Mouse (Mus musculus): ENCODE measurements around the gene Ift172. TPM values are rescaled to one million over a fixed set of nuclear protein-coding genes. Genes with fewer than 3 reads are reported as not detected.

The Ift172 gene
- polyA plus RNA-seq, 1 experiment from 2014 or later = 17.4 TPM

- Histone ChIP-seq H3K36me3 (ENCODE audit: insufficient read depth, low read length) (peaks cover 18% of the 10 kb centered on the region; the same call in 1 of the 2 replicates), H3K4me3 (replicated peaks; ENCODE audit: low read depth, low read length) (no peak overlapping the region), H3K4me2 (ENCODE audit: low read length) (no peak overlapping the region), H3K9me3 (replicated peaks; ENCODE audit: low read length) (no peaks in the 10 kb centered on the region), H3K27ac (no peak overlapping the region), H3K4me1 (replicated peaks; ENCODE audit: insufficient read depth, low read length) (no peaks in the 10 kb centered on the region), H3K27me3 (ENCODE audit: insufficient read depth, low read length) (no peaks in the 10 kb centered on the region), H3K9ac (ENCODE audit: low read depth, low read length) (no peak overlapping the region)
- WGBS = 90% methylated on average over 6 of the region's 6 CpGs
- no peak for TF ChIP-seq CTCF (IDR thresholded peaks at IDR 0.05; ENCODE audit: low read depth)
- no peak for DNase-seq (ENCODE audit: low spot score)
- no peak for ATAC-seq (replicated peaks; ENCODE audit: low FRiP score, low read depth)
Measured at GRCm38 (mm10) chr5:31273018-31273417, 17.9 kb downstream of the Ift172 start.

GRCm38 (mm10) chr5:31267686-31268085, 23.2 kb downstream of the Ift172 start:
- H3K27ac ChIP-seq = no peak overlapping the region
- DNase-seq (ENCODE audit: low spot score) (no peak), ATAC-seq (replicated peaks; ENCODE audit: low FRiP score, low read depth) (no peak)
- no peaks in the 10 kb centered on the region for H3K4me1 ChIP-seq (replicated peaks; ENCODE audit: insufficient read depth, low read length)
- no peak for TF ChIP-seq CTCF (IDR thresholded peaks at IDR 0.05; ENCODE audit: low read depth)
- no peak overlapping the region for H3K9ac ChIP-seq (ENCODE audit: low read depth, low read length)
- no peak overlapping the region for H3K4me2 ChIP-seq (ENCODE audit: low read length)
- H3K9me3 ChIP-seq (replicated peaks; ENCODE audit: low read length) = no peaks in the 10 kb centered on the region
- no peak overlapping the region for H3K4me3 ChIP-seq (replicated peaks; ENCODE audit: low read depth, low read length)
- H3K36me3 ChIP-seq (ENCODE audit: insufficient read depth, low read length) = peaks cover 50% of the 10 kb centered on the region
- 81% methylated on average over 6 of the region's 6 CpGs for WGBS
- H3K27me3 ChIP-seq (ENCODE audit: insufficient read depth, low read length) = no peaks in the 10 kb centered on the region

- Histone ChIP-seq H3K9ac (ENCODE audit: low read depth, low read length) (no peak overlapping the region), H3K4me2 (ENCODE audit: low read length) (no peak overlapping the region), H3K4me3 (replicated peaks; ENCODE audit: low read depth, low read length) (no peak overlapping the region), H3K36me3 (ENCODE audit: insufficient read depth, low read length) (peaks cover 55% of the 10 kb centered on the region), H3K27ac (no peak overlapping the region), H3K4me1 (replicated peaks; ENCODE audit: insufficient read depth, low read length) (no peaks in the 10 kb centered on the region), H3K27me3 (ENCODE audit: insufficient read depth, low read length) (no peaks in the 10 kb centered on the region), H3K9me3 (replicated peaks; ENCODE audit: low read length) (no peaks in the 10 kb centered on the region)
- TF ChIP-seq CTCF (IDR thresholded peaks at IDR 0.05; ENCODE audit: low read depth) = no peak
- 87% methylated on average over 7 of the region's 7 CpGs for WGBS
- DNase-seq (ENCODE audit: low spot score) (no peak), ATAC-seq (replicated peaks; ENCODE audit: low FRiP score, low read depth) (no peak)
Measured at GRCm38 (mm10) chr5:31266101-31266500, 24.8 kb downstream of the Ift172 start.

GRCm38 (mm10) chr5:31257616-31258015, 33.3 kb downstream of the Ift172 start:
- DNase-seq (ENCODE audit: low spot score) (no peak), ATAC-seq (replicated peaks; ENCODE audit: low FRiP score, low read depth) (no peak)
- Histone ChIP-seq H3K9me3 (replicated peaks; ENCODE audit: low read length) (no peaks in the 10 kb centered on the region), H3K9ac (ENCODE audit: low read depth, low read length) (no peak overlapping the region), H3K4me2 (ENCODE audit: low read length) (no peak overlapping the region), H3K27ac (no peak overlapping the region), H3K4me3 (replicated peaks; ENCODE audit: low read depth, low read length) (no peak overlapping the region), H3K27me3 (ENCODE audit: insufficient read depth, low read length) (no peaks in the 10 kb centered on the region), H3K4me1 (replicated peaks; ENCODE audit: insufficient read depth, low read length) (no peaks in the 10 kb centered on the region), H3K36me3 (ENCODE audit: insufficient read depth, low read length) (peaks cover 34% of the 10 kb centered on the region)
- 87% methylated on average over 11 of the region's 11 CpGs for WGBS
- no peak for TF ChIP-seq CTCF (IDR thresholded peaks at IDR 0.05; ENCODE audit: low read depth)

GRCm38 (mm10) chr5:31255971-31256370, 34.9 kb downstream of the Ift172 start:
- Histone ChIP-seq H3K9me3 (replicated peaks; ENCODE audit: low read length) (no peaks in the 10 kb centered on the region), H3K4me3 (replicated peaks; ENCODE audit: low read depth, low read length) (no peak overlapping the region), H3K27ac (no peak overlapping the region), H3K36me3 (ENCODE audit: insufficient read depth, low read length) (peaks cover 32% of the 10 kb centered on the region; the same call in 1 of the 2 replicates), H3K27me3 (ENCODE audit: insufficient read depth, low read length) (no peaks in the 10 kb centered on the region), H3K4me2 (ENCODE audit: low read length) (no peak overlapping the region), H3K9ac (ENCODE audit: low read depth, low read length) (no peak overlapping the region), H3K4me1 (replicated peaks; ENCODE audit: insufficient read depth, low read length) (0 out of 2 replicates have a peak, but pooled peaks cover 4% of the 10 kb centered on the region)
- ATAC-seq (replicated peaks; ENCODE audit: low FRiP score, low read depth) (no peak), DNase-seq (ENCODE audit: low spot score) (no peak)
- TF ChIP-seq CTCF (IDR thresholded peaks at IDR 0.05; ENCODE audit: low read depth) = no peak
- WGBS = 67% methylated on average over 2 of the region's 2 CpGs

- ATAC-seq (replicated peaks; ENCODE audit: low FRiP score, low read depth) (no peak), DNase-seq (ENCODE audit: low spot score) (no peak)
- H3K27ac ChIP-seq = no peak overlapping the region
- no peak overlapping the region for H3K9ac ChIP-seq (ENCODE audit: low read depth, low read length)
- peaks cover 32% of the 10 kb centered on the region; the same call in 1 of the 2 replicates for H3K36me3 ChIP-seq (ENCODE audit: insufficient read depth, low read length)
- WGBS = 82% methylated on average over 2 of the region's 2 CpGs
- H3K4me1 ChIP-seq (replicated peaks; ENCODE audit: insufficient read depth, low read length) = 0 out of 2 replicates have a peak, but pooled peaks cover 4% of the 10 kb centered on the region
- H3K27me3 ChIP-seq (ENCODE audit: insufficient read depth, low read length) = no peaks in the 10 kb centered on the region
- H3K4me3 ChIP-seq (replicated peaks; ENCODE audit: low read depth, low read length) = no peak overlapping the region
- no peak for TF ChIP-seq CTCF (IDR thresholded peaks at IDR 0.05; ENCODE audit: low read depth)
- no peak overlapping the region for H3K4me2 ChIP-seq (ENCODE audit: low read length)
- no peaks in the 10 kb centered on the region for H3K9me3 ChIP-seq (replicated peaks; ENCODE audit: low read length)
Measured at GRCm38 (mm10) chr5:31255381-31255780, 35.5 kb downstream of the Ift172 start.

- DNase-seq (ENCODE audit: low spot score) (no peak), ATAC-seq (replicated peaks; ENCODE audit: low FRiP score, low read depth) (no peak)
- Histone ChIP-seq H3K4me3 (replicated peaks; ENCODE audit: low read depth, low read length) (no peak overlapping the region), H3K36me3 (ENCODE audit: insufficient read depth, low read length) (peaks cover 33% of the 10 kb centered on the region; the same call in 1 of the 2 replicates), H3K27me3 (ENCODE audit: insufficient read depth, low read length) (no peaks in the 10 kb centered on the region), H3K4me1 (replicated peaks; ENCODE audit: insufficient read depth, low read length) (0 out of 2 replicates have a peak, but pooled peaks cover 4% of the 10 kb centered on the region), H3K9ac (ENCODE audit: low read depth, low read length) (no peak overlapping the region), H3K9me3 (replicated peaks; ENCODE audit: low read length) (no peaks in the 10 kb centered on the region), H3K4me2 (ENCODE audit: low read length) (no peak overlapping the region), H3K27ac (no peak overlapping the region)
- no peak for TF ChIP-seq CTCF (IDR thresholded peaks at IDR 0.05; ENCODE audit: low read depth)
- 83% methylated on average over 8 of the region's 8 CpGs for WGBS
Measured at GRCm38 (mm10) chr5:31254901-31255300, 36.0 kb downstream of the Ift172 start.
